Mouse (Mus musculus): ENCODE results near the gene Sh3bp2.

DNA sequence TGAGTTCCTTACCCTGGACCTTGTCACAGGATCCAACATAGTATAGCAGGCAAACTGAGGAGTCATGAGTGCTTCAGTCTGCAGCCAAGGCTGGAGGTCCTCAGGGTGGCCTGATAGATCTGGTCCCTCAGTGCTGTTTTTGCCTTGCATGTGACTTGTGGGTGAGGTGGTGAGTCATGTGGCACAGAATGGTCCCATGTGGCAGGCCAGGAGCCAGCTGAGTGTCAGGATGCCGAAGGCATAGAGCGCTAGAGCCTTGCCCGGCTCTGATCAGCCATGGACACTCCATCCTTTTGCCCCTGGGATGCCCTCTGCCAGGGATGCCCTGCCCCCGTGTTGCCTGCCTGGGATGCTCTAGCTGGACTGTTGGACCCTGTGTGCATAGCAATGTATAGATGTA is 26.2 kb downstream of the Sh3bp2 start:
- no peak for TF ChIP-seq POLR2A (IDR thresholded peaks at IDR 0.05; ENCODE audit: control insufficient read depth in 1 of 2, insufficient read depth in 1 of 2, low read depth in 1 of 2, low read length in 2 of 2, poor library complexity in 1 of 2)
- no peak for TF ChIP-seq BHLHE40 (IDR thresholded peaks at IDR 0.05; ENCODE audit: borderline replicate concordance, low read depth, low read length)
- TF ChIP-seq CTCF (IDR thresholded peaks at IDR 0.05 in 2 of 3, conservative IDR thresholded peaks at IDR 0.05 in 1 of 3; ENCODE audit: control insufficient read depth in 1 of 3, insufficient read depth in 1 of 3, low read depth in 2 of 3, low read length in 3 of 3, poor library complexity in 1 of 3, severe bottlenecking in 1 of 3), result no peak
- TF ChIP-seq HCFC1 (IDR thresholded peaks at IDR 0.05; ENCODE audit: low read depth, low read length), result no peak
- TF ChIP-seq POLR2AphosphoS5 (IDR thresholded peaks at IDR 0.05; ENCODE audit: borderline replicate concordance, low read depth, low read length), result no peak
- no peak for TF ChIP-seq EP300 (IDR thresholded peaks at IDR 0.05; ENCODE audit: low read depth in 1 of 2, low read length in 2 of 2)
- TF ChIP-seq MEF2A (IDR thresholded peaks at IDR 0.05; ENCODE audit: extremely low read depth, insufficient replicate concordance, low read depth, low read length, poor library complexity, severe bottlenecking), result no peak

Data from MEL (cell line).